Mouse (Mus musculus): ENCODE data around the gene Specc1l. TPM values are rescaled to one million over a fixed set of nuclear protein-coding genes. Genes with fewer than 3 reads are reported as not detected.

Specc1l gene
- total and polyA plus RNA-seq, 3 experiments: 24.3 to 64.0 (median 58.8) TPM

DNA sequence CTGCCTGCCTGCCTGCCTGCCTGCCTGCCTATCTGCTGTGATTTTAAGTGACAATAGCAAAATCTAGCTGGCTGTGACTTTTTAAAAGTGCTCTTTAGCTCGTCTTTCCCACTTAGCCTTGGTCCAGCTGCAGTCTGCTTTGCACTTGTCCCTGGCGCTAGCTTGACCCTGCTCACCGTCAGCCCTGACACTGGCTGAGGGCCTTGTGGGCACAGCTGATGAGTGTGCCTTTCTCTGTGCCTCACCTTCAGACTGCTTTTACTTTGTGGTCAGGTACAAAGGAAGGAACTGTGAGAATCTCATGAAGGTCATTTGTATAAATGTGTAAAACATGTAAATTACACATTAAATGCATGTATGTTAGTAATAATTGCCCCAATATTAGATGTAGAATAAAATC is 12.3 kb downstream of the Specc1l start:
- DNase-seq: peak; percentile 65

DNA sequence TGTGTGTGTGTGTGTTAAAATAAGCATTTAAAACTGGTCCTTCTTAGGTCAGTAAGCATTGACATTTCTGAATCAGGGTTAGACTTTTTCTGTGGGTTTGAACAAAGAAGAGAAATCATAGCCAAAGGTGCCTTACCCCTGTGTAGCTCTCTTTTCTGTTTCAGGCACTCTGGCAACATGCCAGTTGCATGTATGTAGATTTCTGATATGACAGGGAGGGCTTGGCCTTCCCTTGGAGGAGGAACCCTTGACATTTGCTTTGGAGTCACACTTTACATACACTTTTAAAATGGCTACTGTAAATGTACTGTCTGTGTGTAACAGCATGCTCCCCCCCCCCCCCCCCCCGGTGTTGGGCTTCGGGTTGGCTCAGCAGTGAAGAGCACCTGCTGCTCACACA is 12.8 kb downstream of the Specc1l start:
- no peak for DNase-seq

DNA sequence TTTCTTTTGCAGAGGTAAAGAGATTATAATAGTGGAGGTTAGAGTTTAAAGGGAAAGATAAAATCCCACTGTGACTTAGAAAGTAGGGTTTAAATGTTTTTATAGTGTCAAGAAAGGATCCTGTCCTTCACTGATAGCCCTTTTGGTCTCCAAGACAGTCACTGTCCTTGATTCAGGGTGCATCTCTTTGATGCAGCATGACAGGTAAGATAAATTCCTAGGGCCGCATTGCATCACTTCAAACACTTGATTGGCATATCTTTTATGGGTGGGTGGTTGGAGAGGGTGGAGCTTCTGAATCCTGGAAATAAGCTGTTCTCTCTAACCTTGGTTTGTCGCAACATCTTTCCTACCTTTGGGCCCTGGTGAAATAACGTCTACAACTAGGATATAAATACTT is 15.5 kb downstream of the Specc1l start:
- no peak for DNase-seq

DNA sequence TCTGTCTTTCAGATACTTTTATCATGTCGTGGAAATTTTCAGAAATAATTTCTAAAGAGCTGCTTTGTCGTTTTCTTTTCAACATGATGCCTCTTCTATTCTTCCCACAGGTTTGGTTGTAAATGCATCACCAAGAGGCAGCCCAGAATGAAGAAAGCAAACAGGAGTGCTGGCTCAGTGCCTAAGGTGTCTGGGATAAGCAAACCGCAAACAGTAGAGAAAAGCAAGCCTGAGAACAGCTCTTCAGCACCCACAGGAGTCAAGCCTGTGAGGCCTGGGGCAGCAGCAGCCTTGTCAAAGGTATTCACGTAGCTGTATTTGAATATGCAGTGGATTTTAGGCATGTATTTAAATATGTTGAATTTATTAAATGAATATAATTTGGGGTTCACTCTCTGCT is 18.7 kb downstream of the Specc1l start:
- no peak for DNase-seq

DNA sequence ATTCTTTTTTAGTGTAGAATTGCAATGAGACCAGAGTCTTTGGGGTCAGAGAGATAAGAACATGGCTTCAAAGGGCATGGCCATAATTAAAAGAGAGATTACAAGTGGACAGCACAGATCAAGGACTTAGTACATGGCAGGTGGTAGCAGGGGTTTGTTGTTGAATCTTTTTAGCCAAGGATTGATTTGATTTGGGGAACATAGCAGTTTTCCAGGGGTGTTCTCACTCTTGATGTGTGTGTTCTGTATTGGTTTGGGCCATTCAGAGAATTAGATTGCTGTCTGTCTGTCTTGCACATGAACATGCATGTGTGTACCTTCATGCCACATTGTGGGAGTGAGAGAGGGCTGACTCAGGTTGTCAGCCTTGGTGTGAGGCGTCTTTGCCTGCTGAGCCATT is 20.0 kb downstream of the Specc1l start:
- DNase-seq: no peak

DNA sequence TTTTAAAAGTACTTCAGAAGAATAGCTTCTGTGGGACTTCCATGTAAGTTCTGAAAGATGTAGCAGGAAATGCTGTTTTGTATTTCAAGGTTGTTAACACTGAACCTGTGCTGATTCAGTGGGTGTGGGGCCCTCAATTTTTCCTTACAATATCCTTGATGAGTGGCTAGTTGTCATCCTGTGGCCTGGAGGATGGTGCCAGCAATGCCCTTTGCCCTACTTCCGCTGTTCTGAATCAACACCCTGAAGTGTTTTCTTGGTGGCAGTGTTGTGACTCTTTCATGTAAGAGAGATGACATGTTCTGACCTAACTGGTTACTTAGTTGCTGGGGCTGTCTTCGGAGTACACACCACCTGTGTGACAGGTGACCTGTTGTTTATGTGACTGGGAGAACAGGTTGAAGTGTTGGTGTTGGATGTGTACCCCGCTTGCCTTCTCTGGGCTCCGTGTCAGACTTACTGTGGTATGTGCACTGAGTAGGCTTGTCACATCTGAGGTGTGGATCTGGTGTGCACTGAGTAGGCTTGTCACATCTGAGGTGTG is 20.8 kb downstream of the Specc1l start:
- no peak for DNase-seq

DNA sequence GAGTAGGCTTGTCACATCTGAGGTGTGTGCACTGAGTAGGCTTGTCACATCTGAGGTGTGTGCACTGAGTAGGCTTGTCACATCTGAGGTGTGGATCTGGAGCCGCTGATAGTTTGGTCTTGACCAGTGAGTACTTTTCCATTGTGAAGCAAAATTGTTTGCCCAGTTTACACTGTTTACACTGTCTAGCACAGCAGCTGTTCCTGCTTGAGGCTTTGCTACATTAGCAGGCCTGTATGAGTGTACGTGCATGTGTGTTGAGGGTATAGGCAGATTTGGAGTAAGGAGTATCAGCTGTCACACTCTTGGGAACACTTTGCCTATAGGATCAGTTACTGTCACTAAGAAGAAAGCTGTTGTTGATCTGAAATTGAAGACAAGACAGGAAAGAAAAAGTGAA is 21.6 kb downstream of the Specc1l start:
- no peak for DNase-seq

DNA sequence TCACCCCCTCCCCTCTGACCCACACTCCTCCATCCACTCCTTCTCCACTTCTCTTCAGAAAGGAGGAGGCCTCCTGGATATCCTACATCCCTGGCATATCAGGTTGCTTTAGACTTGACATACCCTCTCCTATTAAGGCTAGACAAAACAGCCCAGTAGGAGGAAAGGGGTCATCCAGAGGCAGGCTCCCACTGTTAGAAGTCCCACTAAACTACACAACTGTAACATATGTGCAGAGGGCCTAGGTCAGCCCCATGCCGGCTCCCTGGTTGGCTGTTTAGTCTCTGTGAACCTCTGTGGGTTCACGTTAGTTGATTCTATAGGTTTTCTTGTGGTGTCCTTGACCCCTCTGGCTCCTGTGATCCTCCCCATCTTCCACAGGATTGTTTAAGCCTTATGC is 23.9 kb downstream of the Specc1l start:
- DNase-seq: no peak

DNA sequence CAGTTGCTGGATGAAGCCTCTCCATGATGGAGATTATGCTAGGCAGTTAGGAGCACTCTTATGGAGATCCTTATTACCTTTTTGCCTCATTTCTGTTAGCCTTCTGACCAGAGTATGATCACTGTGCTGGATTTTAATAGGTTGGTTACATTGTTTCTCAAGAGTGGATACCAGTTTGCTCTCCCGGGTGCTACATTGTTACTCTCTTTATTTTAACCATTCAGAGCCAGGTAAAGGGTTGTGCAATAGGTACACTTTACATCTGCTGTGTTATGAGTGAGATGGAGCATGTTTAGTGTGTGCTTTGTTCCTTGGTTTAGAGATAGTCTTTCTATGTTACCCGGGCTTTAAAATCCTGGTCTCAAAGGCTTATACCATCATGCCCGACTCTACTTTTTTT is 24.3 kb downstream of the Specc1l start:
- DNase-seq: no peak

DNA sequence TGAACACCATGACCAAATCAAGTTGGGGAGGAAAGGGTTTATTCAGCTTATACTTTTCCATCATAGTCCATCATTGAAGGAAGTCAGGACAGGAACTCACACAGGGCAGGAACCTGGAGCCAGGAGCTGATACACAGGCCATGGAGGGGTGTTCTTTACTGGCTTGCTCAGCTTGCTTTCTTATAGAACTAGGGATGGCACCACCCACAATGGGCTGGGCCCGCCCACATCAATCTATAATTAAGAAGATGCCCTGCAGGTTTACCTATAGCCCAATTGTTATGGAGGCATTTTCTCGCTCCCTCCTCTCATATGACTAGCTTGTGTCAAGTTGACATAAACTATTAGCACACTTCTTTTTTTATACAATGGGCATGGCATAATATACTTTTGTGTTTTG is 25.3 kb downstream of the Specc1l start:
- no peak for DNase-seq

DNA sequence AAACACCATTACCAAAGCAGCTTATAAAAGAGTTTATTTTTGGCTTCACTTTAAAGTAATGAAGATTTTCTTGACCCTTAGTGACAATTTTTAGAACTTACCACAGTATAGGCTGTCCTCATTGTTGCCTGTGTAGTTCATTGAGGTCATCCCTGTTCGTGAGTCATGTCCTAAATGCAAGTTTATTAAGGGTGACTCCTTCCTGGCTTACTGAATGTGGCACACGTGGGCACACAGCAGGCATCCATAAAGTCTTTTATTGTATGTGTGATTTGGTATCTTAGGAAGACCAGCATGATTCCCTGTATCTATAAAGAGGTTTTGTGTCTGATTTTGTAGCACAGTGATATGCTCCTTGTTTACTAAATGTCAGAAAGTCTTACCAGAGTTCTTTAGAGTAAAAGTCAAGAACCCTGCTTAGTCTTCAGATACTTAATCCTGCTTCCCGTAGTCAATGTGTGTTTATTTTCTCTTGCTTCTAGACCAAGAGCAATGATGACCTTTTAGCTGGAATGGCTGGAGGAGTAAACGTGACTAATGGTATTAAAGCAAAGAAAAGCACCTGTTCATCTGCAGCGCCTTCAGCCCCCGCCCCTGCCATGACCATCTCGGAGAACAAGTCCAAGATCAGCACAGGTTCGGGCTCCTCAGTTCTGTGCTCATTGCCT is 28.8 kb downstream of the Specc1l start:
- DNase-seq: no peak

DNA sequence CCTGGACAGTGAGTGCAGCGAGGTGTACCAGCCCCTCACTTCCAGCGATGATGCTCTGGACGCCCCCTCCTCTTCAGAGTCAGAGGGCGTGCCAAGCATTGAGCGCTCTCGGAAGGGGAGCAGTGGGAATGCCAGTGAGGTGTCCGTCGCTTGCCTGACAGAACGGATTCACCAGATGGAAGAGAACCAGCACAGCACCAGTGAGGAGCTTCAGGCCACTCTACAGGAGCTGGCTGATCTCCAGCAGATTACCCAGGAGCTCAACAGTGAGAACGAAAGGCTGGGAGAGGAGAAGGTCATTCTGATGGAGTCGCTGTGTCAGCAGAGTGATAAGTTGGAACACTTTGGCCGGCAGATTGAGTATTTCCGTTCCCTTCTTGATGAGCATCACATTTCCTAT is 33.9 kb downstream of the Specc1l start:
- DNase-seq: no peak

DNA sequence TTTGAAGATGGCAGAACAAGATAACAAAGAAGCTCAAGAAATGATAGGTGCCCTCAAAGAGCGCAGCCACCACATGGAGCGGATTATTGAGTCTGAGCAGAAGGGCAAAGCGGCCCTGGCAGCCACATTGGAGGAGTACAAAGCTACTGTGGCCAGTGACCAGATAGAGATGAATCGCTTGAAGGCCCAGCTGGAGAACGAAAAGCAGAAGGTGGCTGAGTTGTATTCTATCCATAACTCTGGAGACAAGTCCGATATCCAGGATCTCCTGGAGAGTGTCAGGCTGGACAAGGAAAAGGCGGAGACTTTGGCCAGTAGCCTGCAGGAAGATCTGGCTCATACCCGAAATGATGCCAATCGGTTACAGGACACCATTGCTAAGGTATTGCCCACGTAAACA is 34.5 kb downstream of the Specc1l start:
- DNase-seq: no peak

DNA sequence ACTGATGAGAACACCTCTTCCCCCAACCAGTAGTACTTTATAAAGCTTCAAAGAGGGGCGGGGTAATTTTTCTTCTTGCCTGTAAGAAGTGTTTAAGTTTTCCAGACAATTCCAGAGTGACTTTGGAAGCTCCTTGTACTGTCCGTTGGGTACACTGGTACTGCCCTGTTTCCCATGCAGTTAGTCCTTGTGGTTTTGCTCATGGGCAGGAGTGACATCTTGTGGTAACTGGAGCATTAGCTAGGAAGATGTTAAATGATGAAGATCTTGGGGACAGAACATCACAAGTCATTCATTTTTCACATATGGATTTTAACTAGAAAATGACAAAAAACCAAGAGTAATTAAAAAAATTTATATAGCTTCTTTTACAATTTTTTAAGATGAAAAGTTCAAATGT is 39.1 kb downstream of the Specc1l start:
- DNase-seq: no peak

DNA sequence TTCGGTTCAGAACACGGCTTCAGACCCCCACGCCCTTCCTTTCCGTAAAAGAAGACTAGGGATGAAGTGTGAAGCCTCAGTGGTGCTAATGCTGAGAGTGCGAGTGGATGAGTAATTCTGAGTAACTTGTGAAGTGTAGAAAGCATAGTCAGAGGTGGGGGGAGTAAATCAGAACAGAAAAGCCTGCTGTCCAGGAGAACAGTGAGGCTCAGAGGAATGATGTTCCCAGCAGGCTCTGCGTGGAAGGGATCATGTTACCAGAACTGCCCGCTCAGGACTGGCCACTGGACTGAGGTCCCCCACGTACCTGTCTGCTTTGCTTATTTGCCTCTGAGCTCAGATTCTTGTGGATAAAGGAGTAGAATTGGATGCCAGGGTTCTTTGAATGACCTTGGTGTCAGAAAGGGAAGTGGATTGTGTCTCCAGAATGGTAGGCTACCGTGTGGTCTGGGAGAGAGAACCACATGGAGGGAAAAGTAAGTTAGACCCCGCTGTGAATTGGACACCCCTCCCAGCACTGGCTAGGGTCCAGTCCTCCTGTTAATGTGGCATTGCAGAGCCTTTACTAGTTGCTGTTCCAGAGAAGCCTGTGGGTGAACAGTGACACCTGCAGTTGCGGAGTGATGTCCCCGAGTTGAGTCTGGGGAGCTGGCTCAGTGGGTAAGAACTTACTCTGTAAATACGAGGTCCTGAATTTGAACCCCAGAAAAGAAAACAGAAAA is 40.6 kb downstream of the Specc1l start:
- DNase-seq: no peak

DNA sequence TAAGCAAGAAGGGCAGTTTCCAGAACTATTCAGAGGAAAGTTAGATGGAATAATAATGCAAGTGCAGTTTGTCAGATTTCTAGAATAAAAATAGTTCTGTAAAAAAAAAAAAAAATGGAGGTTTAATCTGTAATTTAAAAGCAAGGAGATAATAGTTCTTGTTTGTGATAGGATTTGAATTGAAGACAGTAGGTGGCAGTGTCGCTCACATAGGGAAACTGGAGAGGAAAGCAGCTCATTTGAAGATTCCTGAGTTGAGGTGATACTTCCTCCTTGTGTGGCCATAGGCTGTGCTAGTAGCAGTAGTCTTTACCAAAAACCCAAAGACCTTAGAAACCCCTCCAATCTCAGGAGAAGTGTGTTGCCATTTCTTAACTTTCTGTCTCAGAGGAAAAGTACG is 43.2 kb downstream of the Specc1l start:
- DNase-seq: no peak

DNA sequence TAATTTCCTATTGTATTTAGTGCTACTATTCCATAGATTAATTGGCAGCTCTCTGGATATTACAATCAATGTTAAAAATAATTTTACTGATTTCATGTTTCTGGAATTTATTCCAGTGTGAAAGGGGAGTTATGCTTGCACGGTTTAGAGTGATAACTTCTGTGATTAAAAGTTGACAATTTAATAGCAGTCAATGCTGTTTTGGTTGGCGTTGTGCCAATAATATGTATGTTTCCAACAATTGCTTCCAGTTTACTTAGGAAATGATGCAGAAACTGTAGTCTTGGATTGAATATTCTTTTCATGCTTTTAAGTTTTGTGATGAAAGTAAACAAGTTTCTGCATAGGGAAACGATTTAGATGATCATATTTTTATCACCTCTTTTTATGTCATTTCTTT is 45.5 kb downstream of the Specc1l start:
- no peak for DNase-seq

DNA sequence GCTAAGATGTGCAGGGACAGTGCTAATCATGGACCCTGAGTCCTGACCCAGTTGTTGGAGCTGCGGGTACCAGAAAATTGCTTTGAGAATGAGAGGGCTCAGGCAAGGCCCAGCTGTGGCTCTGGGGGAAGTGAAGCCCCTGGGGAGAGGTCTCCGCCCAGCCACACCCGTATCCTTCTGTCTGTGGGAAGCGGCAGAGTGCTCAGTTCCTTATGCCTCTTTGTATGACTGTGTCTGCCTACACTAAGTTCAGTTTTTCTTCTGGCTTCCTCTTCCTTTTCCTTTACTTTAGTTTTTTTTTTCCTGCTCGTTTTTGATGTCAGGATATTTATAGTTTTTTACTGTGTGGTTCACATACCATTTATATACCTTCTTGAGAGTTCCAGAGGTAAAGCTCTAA is 46.4 kb downstream of the Specc1l start:
- DNase-seq: no peak

DNA sequence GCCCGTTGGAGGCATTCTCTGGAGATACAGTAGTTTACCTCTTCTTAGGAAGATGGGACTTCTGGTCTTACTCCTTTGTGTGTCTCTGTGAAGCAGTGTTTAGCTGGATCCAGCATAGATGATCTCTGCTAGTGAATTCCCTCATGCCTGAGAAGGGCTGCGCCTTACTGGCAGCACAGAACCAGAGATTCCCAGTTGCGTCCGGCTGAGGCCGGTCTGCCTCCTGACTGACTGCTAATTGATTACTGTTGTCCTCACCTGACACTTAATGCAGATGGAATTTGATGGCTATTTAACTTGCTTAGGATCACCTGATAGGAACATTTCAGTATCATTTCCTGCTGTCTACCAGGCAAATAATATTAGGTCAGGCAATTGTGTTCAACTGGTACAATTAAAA is 49.4 kb downstream of the Specc1l start:
- DNase-seq: no peak

DNA sequence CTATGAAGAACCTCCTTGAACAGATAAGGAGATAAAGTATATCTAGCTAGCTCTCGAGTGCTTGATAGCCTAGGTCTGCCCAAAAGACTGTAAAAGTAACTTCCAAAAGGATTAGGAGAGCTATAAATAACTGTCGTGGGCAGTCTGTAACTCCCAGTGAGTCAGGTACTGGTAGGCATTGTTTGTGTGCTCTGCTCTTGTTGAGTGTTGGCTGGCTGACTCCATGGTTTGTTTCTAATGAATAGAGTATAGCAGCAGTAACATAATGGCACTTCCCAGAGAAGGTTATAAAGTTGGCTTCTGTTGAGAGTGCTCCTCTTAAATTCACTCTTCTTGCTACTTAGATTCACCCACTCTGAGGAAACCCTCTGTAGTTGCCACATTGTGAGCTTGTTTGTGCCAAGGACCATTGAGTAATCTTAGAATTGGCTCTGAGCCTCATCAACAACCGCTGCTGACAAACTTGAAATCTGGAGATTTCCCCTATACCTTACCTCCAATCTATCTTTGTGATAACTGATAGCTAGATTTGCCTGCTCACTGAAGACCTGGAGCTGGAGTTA is 53.2 kb downstream of the Specc1l start:
- DNase-seq: peak; percentile 59

DNA sequence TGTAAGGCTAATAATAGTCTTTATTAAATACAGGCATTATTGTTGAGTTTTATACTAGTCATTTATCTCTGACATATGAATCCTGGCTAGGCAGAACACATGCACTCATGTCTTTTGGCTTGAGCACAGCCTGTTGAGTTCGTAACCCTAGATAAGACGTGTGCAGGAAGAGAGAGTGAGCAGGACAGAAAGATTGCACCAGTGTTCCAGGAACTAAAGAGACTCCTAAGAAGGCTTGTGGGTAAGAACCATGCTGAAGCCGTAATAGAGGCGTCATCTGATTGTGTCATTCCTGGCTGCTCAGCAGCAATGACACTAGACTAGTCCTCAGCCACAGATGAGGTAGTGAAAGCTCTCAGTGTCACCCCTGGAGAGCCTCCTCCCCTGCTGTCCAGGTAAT is 61.1 kb downstream of the Specc1l start:
- DNase-seq: no peak

DNA sequence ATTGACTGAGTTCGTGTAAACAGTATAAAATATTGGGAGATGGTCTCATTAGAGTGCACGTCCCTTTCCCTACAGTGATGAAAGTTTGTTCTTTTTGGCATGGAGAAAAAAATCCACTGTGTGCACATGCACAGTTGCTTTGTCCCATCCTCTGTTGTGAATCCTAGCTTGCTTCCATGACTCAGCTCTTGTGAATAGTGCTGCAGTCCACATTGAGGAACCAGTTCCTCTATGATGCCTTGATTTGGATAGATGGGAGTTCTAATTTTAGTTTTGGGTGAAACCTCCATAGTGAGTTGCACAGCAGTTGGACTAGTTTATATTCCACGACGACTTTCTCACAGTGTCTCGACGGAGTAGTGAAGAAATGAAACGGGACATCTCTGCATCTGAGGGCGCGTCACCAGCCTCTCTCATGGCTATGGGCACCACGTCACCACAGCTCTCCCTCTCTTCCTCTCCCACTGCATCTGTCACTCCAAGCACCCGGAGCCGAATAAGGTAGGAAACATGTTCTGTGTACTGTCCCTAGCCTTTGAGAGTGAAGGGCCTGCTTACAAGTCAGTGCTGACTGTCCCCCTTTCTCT is 64.6 kb downstream of the Specc1l start:
- no peak for DNase-seq

DNA sequence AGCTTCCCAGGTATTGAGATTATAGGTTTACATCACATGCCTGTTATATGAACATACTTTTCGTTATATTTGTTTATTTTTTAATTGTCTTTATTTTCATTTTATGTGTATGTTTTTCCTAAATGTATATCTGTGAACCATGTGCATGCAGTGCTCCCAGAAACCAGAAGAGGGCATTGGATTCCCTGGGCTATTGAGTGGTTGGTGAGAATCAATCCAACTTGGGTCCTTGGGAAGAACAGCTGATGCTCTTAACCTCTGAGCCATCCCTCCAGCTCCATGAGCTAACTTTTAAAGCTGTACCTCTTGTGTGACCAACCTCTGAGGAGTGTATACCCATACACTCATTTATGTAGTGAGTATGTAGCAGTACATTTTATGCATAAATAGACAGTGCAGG is 65.6 kb downstream of the Specc1l start:
- no peak for DNase-seq

Measured in adrenal gland, adult 2 months (tissue).